Mouse (Mus musculus) forebrain, embryonic 11.5 days (tissue): ENCODE measurements at regions not wholly inside any gene's neighbourhood (a gene's known extent, or its start where the extent isn't known, plus 50 kb on each side); places are given as distances from the start of the nearest gene placed in this dataset.
A peak's percentile ranks its signal among the peaks of the same experiment; 100 is the strongest.

Experiments used
- ATAC-seq: fragments of 200-750 bp; cut with Nextera tagmentation; replicated peaks from 2 replicates; pipeline ENCODE4 v1.8.0; 2017; ENCODE audit warnings: moderate TSS enrichment; ENCODE audit not compliant: low FRiP score
- DNase-seq: peaks from one replicate; pipeline ENCODE4 v3.0.0-alpha.2; 2017; ENCODE audit warnings: low spot score
- H3K27ac ChIP-seq: fragments of 300-500 bp; sonication (generic); 2 replicates; pipeline ENCODE4 v1.5.1; 2014; ENCODE audit warnings: low read depth, low read length
- H3K27me3 ChIP-seq: fragments of 300-500 bp; sonication (generic); 2 replicates; pipeline ENCODE4 v1.6.1; 2014; ENCODE audit warnings: mild to moderate bottlenecking, low read length, mixed read lengths; ENCODE audit not compliant: control insufficient read depth, insufficient read depth
- H3K36me3 ChIP-seq: fragments of 300-500 bp; sonication (generic); 2 replicates; pipeline ENCODE4 v1.6.1; 2014; ENCODE audit warnings: mild to moderate bottlenecking, low read length, moderate library complexity, mixed read lengths; ENCODE audit not compliant: control insufficient read depth, insufficient read depth
- H3K4me1 ChIP-seq: fragments of 300-500 bp; sonication (generic); replicated peaks from 2 replicates; pipeline ENCODE4 v1.6.1; 2014; ENCODE audit warnings: low read length, mixed read lengths; ENCODE audit not compliant: control insufficient read depth, insufficient read depth
- H3K4me2 ChIP-seq: fragments of 300-500 bp; sonication (generic); 2 replicates; pipeline ENCODE4 v1.6.1; 2014; ENCODE audit warnings: low read depth, mild to moderate bottlenecking, low read length, moderate library complexity, mixed read lengths; ENCODE audit not compliant: severe bottlenecking
- H3K4me3 ChIP-seq: fragments of 300-500 bp; sonication (generic); 2 replicates; pipeline ENCODE4 v1.5.1; 2014; ENCODE audit warnings: low read depth, low read length
- H3K9ac ChIP-seq: fragments of 300-500 bp; sonication (generic); 2 replicates; pipeline ENCODE4 v1.6.1; 2014; ENCODE audit warnings: low read length
- H3K9me3 ChIP-seq: fragments of 300-500 bp; sonication (generic); 2 replicates; pipeline ENCODE4 v1.6.1; 2016; ENCODE audit warnings: low read length, mixed read lengths; ENCODE audit not compliant: control insufficient read depth
- WGBS: fragments of 180-500 bp; shearing (Covaris S2); extraction: QIAGEN DNeasy Blood & Tissue Kit; methylation state at CpG from one replicate; pipeline ENCODE4 v1.1.7; 2014; 5-methylcytosine and 5-hydroxymethylcytosine counted together

DNA sequence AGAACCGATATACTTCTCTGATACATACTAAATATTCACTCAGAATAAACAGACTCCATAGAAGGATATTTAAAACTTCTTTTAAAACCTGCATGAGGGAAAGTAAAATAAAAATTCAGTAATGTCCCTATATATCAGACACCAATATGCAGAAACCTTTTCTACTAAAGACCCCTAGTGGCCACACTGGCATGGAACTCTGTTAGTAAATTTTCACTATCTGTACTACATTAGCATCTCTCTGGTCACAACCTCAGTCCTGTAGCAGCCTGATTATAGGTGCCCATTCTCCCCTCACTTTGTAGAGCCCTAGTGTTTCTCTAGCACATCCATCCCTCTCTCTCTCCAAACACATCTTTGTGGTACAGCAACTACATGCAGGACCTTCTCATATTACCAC is 970.3 kb downstream of the Cdh11 start:
- Histone ChIP-seq H3K9me3 (no peaks in the 10 kb centered on the region), H3K4me3 (no peak overlapping the region), H3K27ac (no peak overlapping the region), H3K27me3 (no peaks in the 10 kb centered on the region), H3K9ac (no peak overlapping the region), H3K36me3 (no peaks in the 10 kb centered on the region), H3K4me2 (no peak overlapping the region), H3K4me1 (no peaks in the 10 kb centered on the region)
- WGBS: 95% methylated on average over 1 of the region's 1 CpGs
- DNase-seq: no peak
- ATAC-seq: no peak; the same call in 1 of the 2 replicates

GRCm38 (mm10) chr8:101803561-101803960 is 981.9 kb downstream of the Cdh11 start:
- H3K27me3 ChIP-seq: no peaks in the 10 kb centered on the region

DNA sequence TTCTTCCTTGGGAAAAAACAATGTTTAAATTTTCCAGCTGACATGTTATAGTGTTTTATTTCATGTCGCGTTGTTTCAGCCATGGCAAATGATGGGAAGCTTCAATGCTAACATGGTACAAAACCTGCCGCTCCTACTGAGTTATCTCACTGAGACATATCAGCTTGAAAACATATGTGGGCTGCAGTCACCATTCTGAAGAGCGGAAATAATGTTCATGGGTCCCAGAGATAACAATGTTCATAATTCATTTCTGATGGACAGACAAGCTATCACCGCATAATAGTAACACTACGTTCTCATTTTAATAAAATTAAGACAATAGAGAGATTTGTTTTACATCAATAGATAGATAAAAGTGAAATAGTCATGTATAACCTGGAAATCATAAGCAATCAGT is 983.3 kb downstream of the Cdh11 start:
- no peak overlapping the region for H3K4me3 ChIP-seq
- no peaks in the 10 kb centered on the region for H3K36me3 ChIP-seq
- no peaks in the 10 kb centered on the region for H3K4me1 ChIP-seq
- WGBS: 90% methylated on average over 6 of the region's 6 CpGs
- no peaks in the 10 kb centered on the region for H3K9me3 ChIP-seq
- no peak overlapping the region for H3K9ac ChIP-seq
- no peak overlapping the region for H3K27ac ChIP-seq
- ATAC-seq (no peak), DNase-seq (no peak)
- H3K4me2 ChIP-seq: no peak overlapping the region
- no peaks in the 10 kb centered on the region for H3K27me3 ChIP-seq

More at GRCm38 (mm10) chr8:101803561-101803960, 981.9 kb downstream of the Cdh11 start:
- DNase-seq: no peak
- Histone ChIP-seq H3K4me3 (no peak overlapping the region), H3K36me3 (no peaks in the 10 kb centered on the region), H3K9me3 (no peaks in the 10 kb centered on the region), H3K4me2 (no peak overlapping the region), H3K9ac (no peak overlapping the region), H3K4me1 (no peaks in the 10 kb centered on the region), H3K27ac (no peak overlapping the region)
- ATAC-seq: no peak
- WGBS: 92% methylated on average over 2 of the region's 2 CpGs

GRCm38 (mm10) chr8:101790785-101791184 is 994.7 kb downstream of the Cdh11 start:
- H3K4me3 ChIP-seq: no peak overlapping the region
- no peaks in the 10 kb centered on the region for H3K9me3 ChIP-seq
- H3K36me3 ChIP-seq: no peaks in the 10 kb centered on the region
- no peak overlapping the region for H3K4me2 ChIP-seq
- no peak for ATAC-seq
- no peak for DNase-seq
- H3K9ac ChIP-seq: no peak overlapping the region
- no peak overlapping the region for H3K27ac ChIP-seq
- no peaks in the 10 kb centered on the region for H3K4me1 ChIP-seq
- H3K27me3 ChIP-seq: no peaks in the 10 kb centered on the region
- 89% methylated on average over 1 of the region's 1 CpGs for WGBS

GRCm38 (mm10) chr8:101786876-101787275 is 998.6 kb downstream of the Cdh11 start:
- no peak overlapping the region for H3K9ac ChIP-seq
- H3K4me1 ChIP-seq: no peaks in the 10 kb centered on the region
- no peaks in the 10 kb centered on the region for H3K9me3 ChIP-seq
- no peak overlapping the region for H3K4me2 ChIP-seq
- no peak overlapping the region for H3K4me3 ChIP-seq
- DNase-seq (no peak), ATAC-seq (no peak)
- no peak overlapping the region for H3K27ac ChIP-seq
- H3K36me3 ChIP-seq: no peaks in the 10 kb centered on the region
- no peaks in the 10 kb centered on the region for H3K27me3 ChIP-seq

- Histone ChIP-seq H3K4me2 (no peak overlapping the region), H3K27me3 (no peaks in the 10 kb centered on the region), H3K36me3 (no peaks in the 10 kb centered on the region), H3K27ac (no peak overlapping the region), H3K4me1 (no peaks in the 10 kb centered on the region), H3K9me3 (no peaks in the 10 kb centered on the region), H3K4me3 (no peak overlapping the region), H3K9ac (no peak overlapping the region)
- ATAC-seq: no peak
- DNase-seq: no peak
- 77% methylated on average over 2 of the region's 2 CpGs for WGBS
Measured at GRCm38 (mm10) chr8:101782556-101782955, 1002.9 kb downstream of the Cdh11 start.

DNA sequence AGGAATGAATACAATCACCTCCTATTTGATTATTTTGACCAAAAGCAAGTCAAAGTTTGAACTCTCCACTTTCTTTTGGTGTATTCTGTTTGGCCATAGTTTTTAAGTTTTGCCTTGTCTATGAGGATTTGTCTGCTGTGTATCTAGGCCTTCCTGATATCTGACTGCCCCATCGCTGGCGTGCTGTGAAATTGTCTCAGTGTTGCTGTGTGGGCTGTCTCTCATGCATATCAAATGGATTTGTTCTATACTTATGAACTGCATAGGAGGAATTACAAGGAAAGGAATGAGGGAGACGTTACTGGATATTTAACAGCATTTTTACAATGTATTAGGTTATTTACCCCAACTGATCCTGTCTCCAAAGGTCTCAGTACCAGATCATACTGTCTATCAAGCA is 1003.5 kb downstream of the Cdh11 start:
- Histone ChIP-seq H3K9ac (no peak overlapping the region), H3K4me2 (no peak overlapping the region), H3K4me1 (no peaks in the 10 kb centered on the region), H3K27ac (no peak overlapping the region), H3K4me3 (no peak overlapping the region), H3K27me3 (no peaks in the 10 kb centered on the region), H3K36me3 (no peaks in the 10 kb centered on the region), H3K9me3 (no peaks in the 10 kb centered on the region)
- no peak for ATAC-seq
- 84% methylated on average over 3 of the region's 3 CpGs for WGBS
- DNase-seq: no peak

DNA sequence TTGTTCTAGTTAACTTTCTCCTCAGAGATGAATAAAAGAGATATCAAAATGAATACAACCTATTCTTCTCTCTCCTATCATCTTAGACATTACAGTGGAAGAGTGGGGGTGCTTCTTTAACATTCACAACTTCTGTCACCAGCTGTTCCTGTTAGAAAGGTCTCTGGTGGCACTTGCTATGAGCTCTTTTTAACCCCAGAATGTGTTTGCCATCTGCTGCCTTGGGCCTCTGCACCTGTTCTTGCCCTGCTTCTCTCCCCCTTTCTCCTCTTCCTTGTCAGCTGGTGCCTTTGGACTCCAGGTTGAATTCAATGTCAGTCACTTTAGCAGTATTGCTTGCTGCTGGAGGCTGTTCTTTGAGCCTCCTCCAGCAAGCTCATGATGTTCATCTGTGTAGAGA is 1005.5 kb downstream of the Cdh11 start:
- DNase-seq (no peak), ATAC-seq (peak; percentile 27; the same call in 1 of the 2 replicates)
- Histone ChIP-seq H3K27ac (no peak overlapping the region), H3K4me2 (no peak overlapping the region), H3K36me3 (no peaks in the 10 kb centered on the region), H3K9me3 (no peaks in the 10 kb centered on the region), H3K27me3 (no peaks in the 10 kb centered on the region), H3K4me1 (no peaks in the 10 kb centered on the region), H3K4me3 (no peak overlapping the region), H3K9ac (no peak overlapping the region)

DNA sequence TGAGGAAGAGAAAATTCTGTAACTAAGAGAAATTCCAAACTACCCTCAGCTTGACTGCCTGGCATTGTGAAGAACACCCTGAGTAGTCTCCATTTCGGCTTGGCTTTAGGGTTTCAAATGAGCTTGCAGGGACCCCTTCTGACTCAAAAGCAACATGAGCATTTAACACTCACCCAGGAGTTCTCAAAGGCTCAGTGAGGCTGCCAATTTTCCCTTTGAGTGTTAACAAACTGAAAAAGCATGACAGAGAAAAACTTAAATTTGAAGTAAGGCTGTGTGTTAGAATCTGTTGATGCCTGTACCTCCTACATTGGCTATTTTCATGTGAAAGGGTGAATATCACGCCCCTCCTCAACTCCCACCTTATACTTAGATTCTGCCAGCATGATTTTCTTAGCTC is 1017.9 kb downstream of the Cdh11 start:
- 54% methylated on average over 2 of the region's 2 CpGs for WGBS
- Histone ChIP-seq H3K27me3 (no peaks in the 10 kb centered on the region), H3K36me3 (no peaks in the 10 kb centered on the region), H3K4me1 (no peaks in the 10 kb centered on the region), H3K9me3 (no peaks in the 10 kb centered on the region), H3K4me2 (no peak overlapping the region), H3K27ac (no peak overlapping the region), H3K4me3 (no peak overlapping the region), H3K9ac (no peak overlapping the region)
- ATAC-seq (no peak), DNase-seq (no peak)
